Mouse (Mus musculus) liver, embryonic 11.5 days (tissue): ENCODE measurements around the gene Ikzf1. TPM values are rescaled to one million over a fixed set of nuclear protein-coding genes. Genes with fewer than 3 reads are reported as not detected.

ENCODE experiments used
- ATAC-seq: fragments of 200-750 bp; cut with Nextera tagmentation; replicated peaks from 2 replicates; pipeline ENCODE4 v1.8.0; 2017; ENCODE audit warnings: moderate number of reproducible peaks, mild to moderate bottlenecking, moderate TSS enrichment, moderate library complexity; ENCODE audit not compliant: low FRiP score
- DNase-seq: peaks from one replicate; pipeline ENCODE4 v3.0.0-alpha.2; 2017; ENCODE audit warnings: low spot score
- H3K27ac ChIP-seq: fragments of 300-500 bp; sonication (generic); 2 replicates; pipeline ENCODE4 v1.5.1; 2014; ENCODE audit warnings: mild to moderate bottlenecking, low read depth, low read length, control low read depth
- H3K27me3 ChIP-seq: fragments of 300-500 bp; sonication (generic); replicated peaks from 2 replicates; pipeline ENCODE4 v1.6.1; 2014; ENCODE audit warnings: low read length, mixed read lengths; ENCODE audit not compliant: control insufficient read depth, insufficient read depth
- H3K36me3 ChIP-seq: fragments of 300-500 bp; sonication (generic); 2 replicates; pipeline ENCODE4 v1.6.1; 2014; ENCODE audit warnings: mild to moderate bottlenecking, low read length, moderate library complexity, mixed read lengths; ENCODE audit not compliant: control insufficient read depth, insufficient read depth
- H3K4me1 ChIP-seq: fragments of 300-500 bp; sonication (generic); replicated peaks from 2 replicates; pipeline ENCODE4 v1.6.1; 2014; ENCODE audit warnings: low read length, mixed read lengths; ENCODE audit not compliant: control insufficient read depth, insufficient read depth
- H3K4me2 ChIP-seq: fragments of 300-500 bp; sonication (generic); 2 replicates; pipeline ENCODE4 v1.6.1; 2014; ENCODE audit warnings: mild to moderate bottlenecking, control low read depth, moderate library complexity
- H3K4me3 ChIP-seq: fragments of 300-500 bp; sonication (generic); 2 replicates; pipeline ENCODE4 v1.5.1; 2014; ENCODE audit warnings: low read depth, low read length, control low read depth
- H3K9ac ChIP-seq: fragments of 300-500 bp; sonication (generic); 2 replicates; pipeline ENCODE4 v1.6.1; 2014; ENCODE audit warnings: low read depth, low read length, control low read depth
- H3K9me3 ChIP-seq: fragments of 300-500 bp; sonication (generic); 2 replicates; pipeline ENCODE4 v1.6.1; 2016; ENCODE audit warnings: low read length, inconsistent platforms, mixed read lengths; ENCODE audit not compliant: control insufficient read depth
- WGBS: fragments of 180-500 bp; shearing (Covaris S2); extraction: QIAGEN DNeasy Blood & Tissue Kit; methylation state at CpG from one replicate; pipeline ENCODE4 v1.1.7; 2014; 5-methylcytosine and 5-hydroxymethylcytosine counted together
- polyA plus RNA-seq: library from polyadenylated mRNA; unstranded; fragments of >200 nt; fragmentation: Nextera tagmentation; extraction: Ambion mirVana; gene quantifications from 2 replicates; pipeline ENCODE4 v1.2.1, GENCODE M21; 2014

Gene Ikzf1
- polyA plus RNA-seq, 1 experiment from 2014 or later = 105 TPM

DNA sequence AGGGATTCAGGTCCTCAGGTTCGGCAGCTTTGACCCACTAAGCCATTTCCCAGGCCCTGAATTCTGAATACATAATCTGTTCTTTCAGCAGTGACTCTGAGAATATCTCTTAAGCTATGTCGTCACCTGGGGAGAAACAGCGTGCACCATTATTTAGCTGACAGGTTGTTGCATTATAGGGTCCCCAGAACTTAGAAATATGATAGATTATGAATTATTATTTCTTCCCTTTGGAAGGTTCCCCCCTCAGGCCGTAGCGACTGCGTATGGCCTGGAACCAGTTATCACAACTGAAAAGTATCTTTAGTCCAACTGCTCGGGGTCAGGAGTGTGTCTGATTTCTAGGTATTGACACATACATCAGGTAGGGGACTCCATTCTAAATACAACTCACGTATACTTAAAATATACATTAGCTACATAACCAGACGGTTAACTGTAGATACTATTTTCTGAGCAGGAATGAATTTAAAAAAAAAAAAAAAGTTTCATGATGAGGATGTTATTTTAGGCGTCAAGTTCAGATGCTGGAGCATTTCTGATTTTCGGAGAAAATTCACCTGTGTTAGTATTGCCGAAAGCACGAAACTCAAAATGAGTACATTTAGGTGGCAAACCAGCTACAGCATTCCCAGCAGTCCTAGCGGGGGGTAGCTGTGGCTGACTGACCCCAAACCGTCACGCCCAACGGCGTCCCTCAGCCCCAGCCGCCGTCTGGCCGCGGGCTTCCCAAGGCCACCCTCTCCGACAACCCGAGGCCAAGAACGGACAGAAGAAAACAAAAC, 123.4 kb downstream of the Ikzf1 start:
- peaks cover 16% of the 10 kb centered on the region for H3K36me3 ChIP-seq
- peak overlapping the region; percentile 96 for H3K9ac ChIP-seq
- no peak for DNase-seq
- peak overlapping the region; percentile 77 for H3K4me2 ChIP-seq
- peak overlapping the region; percentile 95 for H3K27ac ChIP-seq
- peak overlapping the region; percentile 75 for H3K4me3 ChIP-seq
- no peaks in the 10 kb centered on the region for H3K9me3 ChIP-seq
- peaks cover 14% of the 10 kb centered on the region for H3K4me1 ChIP-seq
- 10% methylated on average over 25 of the region's 25 CpGs for WGBS
- H3K27me3 ChIP-seq = no peaks in the 10 kb centered on the region
- peak; percentile 75 for ATAC-seq

- DNase-seq (peak; percentile 98), ATAC-seq (peak; percentile 91)
- Histone ChIP-seq H3K9ac (peak within 1 kb of the TSS; percentile 96), H3K4me2 (peak within 1 kb of the TSS; percentile 77), H3K27me3 (no peaks in the 10 kb centered on the region), H3K4me3 (peak within 1 kb of the TSS; percentile 75), H3K36me3 (peaks cover 12% of the 10 kb centered on the region), H3K27ac (peak within 1 kb of the TSS; percentile 95), H3K4me1 (peaks cover 14% of the 10 kb centered on the region), H3K9me3 (no peaks in the 10 kb centered on the region)
- under 1% methylated on average over 53 of the region's 53 CpGs for WGBS
Observed at GRCm38 (mm10) chr11:11808820-11809403, 124.1 kb downstream of the Ikzf1 start, which contains the start of gene Fignl1. Gene Fignl1 (minus strand): TSS chr11:11808962.

- Histone ChIP-seq H3K9ac (peak overlapping the region; percentile 96), H3K4me1 (peaks cover 14% of the 10 kb centered on the region), H3K9me3 (no peaks in the 10 kb centered on the region), H3K27me3 (no peaks in the 10 kb centered on the region), H3K36me3 (peaks cover 6% of the 10 kb centered on the region), H3K27ac (peak overlapping the region; percentile 95), H3K4me3 (peak overlapping the region; percentile 75), H3K4me2 (peak overlapping the region; percentile 77)
- ATAC-seq (peak; percentile 15), DNase-seq (no peak)
- WGBS = 13% methylated on average over 11 of the region's 11 CpGs
Observed at GRCm38 (mm10) chr11:11809404-11810175, 124.8 kb downstream of the Ikzf1 start.

- Histone ChIP-seq H3K27me3 (no peaks in the 10 kb centered on the region), H3K36me3 (no peaks in the 10 kb centered on the region), H3K4me3 (no peak overlapping the region), H3K4me2 (peak overlapping the region; percentile 13; the same call in 1 of the 2 replicates), H3K4me1 (peaks cover 33% of the 10 kb centered on the region), H3K27ac (no peak overlapping the region), H3K9me3 (no peaks in the 10 kb centered on the region), H3K9ac (no peak overlapping the region)
- DNase-seq = peak; percentile 74
- ATAC-seq = peak; percentile 65
- WGBS = 13% methylated on average over 9 of the region's 9 CpGs
Observed at GRCm38 (mm10) chr11:11811906-11812480, 127.2 kb downstream of the Ikzf1 start.

GRCm38 (mm10) chr11:11815737-11816136, 130.9 kb downstream of the Ikzf1 start:
- WGBS = 23% methylated on average over 3 of the region's 3 CpGs
- Histone ChIP-seq H3K9me3 (no peaks in the 10 kb centered on the region), H3K4me2 (peak overlapping the region; percentile 52), H3K27ac (peak overlapping the region; percentile 73), H3K27me3 (no peaks in the 10 kb centered on the region), H3K36me3 (no peaks in the 10 kb centered on the region), H3K9ac (0 out of 2 replicates have a peak overlapping the region, but pooled peaks have one; percentile 39), H3K4me1 (peaks cover 29% of the 10 kb centered on the region), H3K4me3 (no peak overlapping the region)
- DNase-seq = no peak
- ATAC-seq = peak; percentile 88

GRCm38 (mm10) chr11:11818797-11819196, 134.0 kb downstream of the Ikzf1 start:
- no peaks in the 10 kb centered on the region for H3K36me3 ChIP-seq
- peaks cover 52% of the 10 kb centered on the region for H3K4me1 ChIP-seq
- no peak overlapping the region for H3K4me2 ChIP-seq
- DNase-seq (no peak), ATAC-seq (no peak)
- no peak overlapping the region for H3K27ac ChIP-seq
- H3K4me3 ChIP-seq = no peak overlapping the region
- no peak overlapping the region for H3K9ac ChIP-seq
- no peaks in the 10 kb centered on the region for H3K27me3 ChIP-seq
- WGBS = 83% methylated on average over 6 of the region's 6 CpGs
- no peaks in the 10 kb centered on the region for H3K9me3 ChIP-seq

DNA sequence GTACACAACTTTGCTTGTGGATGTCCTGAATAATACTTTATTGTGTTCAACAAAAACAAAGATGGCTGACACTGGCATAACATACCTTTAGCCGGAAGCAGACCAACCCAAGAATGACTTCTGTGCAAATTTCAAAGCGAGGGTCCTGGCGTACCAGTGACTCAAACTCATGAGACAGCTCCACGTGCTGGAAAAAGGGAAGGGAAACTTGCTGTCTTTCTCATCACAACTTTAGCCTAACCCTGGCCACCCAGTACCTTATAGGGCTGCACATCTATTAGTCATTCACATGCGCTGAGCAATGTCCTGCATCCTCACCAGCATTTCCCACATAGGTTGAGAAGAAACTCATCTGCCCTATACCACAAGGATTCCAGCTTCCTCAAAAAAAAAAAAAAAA, 134.4 kb downstream of the Ikzf1 start:
- ATAC-seq (no peak), DNase-seq (no peak)
- Histone ChIP-seq H3K9me3 (no peaks in the 10 kb centered on the region), H3K27me3 (no peaks in the 10 kb centered on the region), H3K4me3 (no peak overlapping the region), H3K9ac (no peak overlapping the region), H3K4me2 (no peak overlapping the region), H3K4me1 (peaks cover 56% of the 10 kb centered on the region), H3K27ac (no peak overlapping the region), H3K36me3 (no peaks in the 10 kb centered on the region)
- 89% methylated on average over 5 of the region's 5 CpGs for WGBS

- ATAC-seq = peak; percentile 21; the same call in 1 of the 2 replicates
- no peaks in the 10 kb centered on the region for H3K36me3 ChIP-seq
- H3K9me3 ChIP-seq = no peaks in the 10 kb centered on the region
- H3K9ac ChIP-seq = no peak overlapping the region
- WGBS = 2% methylated on average over 2 of the region's 2 CpGs
- H3K4me1 ChIP-seq = peaks cover 55% of the 10 kb centered on the region
- H3K4me3 ChIP-seq = no peak overlapping the region
- no peaks in the 10 kb centered on the region for H3K27me3 ChIP-seq
- peak; percentile 63 for DNase-seq
- peak overlapping the region; percentile 90; the same call in 1 of the 2 replicates for H3K27ac ChIP-seq
- H3K4me2 ChIP-seq = no peak overlapping the region
Observed at GRCm38 (mm10) chr11:11820251-11820650, 135.4 kb downstream of the Ikzf1 start.
